8 mouse cellular contexts compared by ENCODE assay signal in genomic region chr7:70358848-70359591, GRCm38 (mm10). TPM values are rescaled to one million over a fixed set of nuclear protein-coding genes. Genes with fewer than 3 reads are reported as not detected.
A peak's percentile ranks its signal among the peaks of the same experiment; 100 is the strongest.
DNase-seq lines count a peak whose midpoint lies in the region; ATAC-seq and TF ChIP-seq lines count a peak whose summit lies in the region.

No protein-coding gene starts in this region.

- no peak for TF ChIP-seq EP300 in heart, postnatal 0 days (IDR thresholded peaks at IDR 0.05; ENCODE audit: low read depth)

- peak overlapping the region; percentile 65 for H3K4me3 ChIP-seq in heart, postnatal 0 days (ENCODE audit: low read depth, low read length)
- peak overlapping the region; percentile 86 for H3K4me3 ChIP-seq in neural tube, embryonic 14.5 days (ENCODE audit: low read depth, low read length)

- peak; percentile 12 to 46 for DNase-seq in cerebellum, adult 18-20 months
- no peak for DNase-seq in cerebellum, adult 11 months
- peak; percentile 53 for DNase-seq in urinary bladder, adult 2 months (ENCODE audit: low spot score)
- DNase-seq in urinary bladder, postnatal 4 days (ENCODE audit: low spot score in 2 of 2): no peak
- DNase-seq in heart, postnatal 0 days (ENCODE audit: low spot score): no peak
- DNase-seq in kidney, postnatal 36 days: peak; percentile 67 to 80
- DNase-seq in thymus, postnatal 4 days: no peak

- ATAC-seq in heart, postnatal 0 days (ENCODE audit: insufficient read depth, low read depth): 0 out of 2 replicates have a peak, but pooled peaks have one; percentile 11
- no peak for ATAC-seq in neural tube, embryonic 14.5 days (ENCODE audit: low read depth)

- H3K4me2 ChIP-seq in heart, postnatal 0 days (ENCODE audit: low read depth, low read length): peak overlapping the region; percentile 70
- peak overlapping the region; percentile 89 for H3K4me2 ChIP-seq in neural tube, embryonic 14.5 days (ENCODE audit: low read depth, low read length)

- H3K9me3 ChIP-seq in heart, postnatal 0 days (replicated peaks; ENCODE audit: control insufficient read depth, low read length): no peaks in the 10 kb centered on the region
- no peaks in the 10 kb centered on the region for H3K9me3 ChIP-seq in neural tube, embryonic 14.5 days (ENCODE audit: control insufficient read depth, low read length)

- under 1% methylated on average over 33 of the region's 33 CpGs for WGBS in heart, postnatal 0 days
- under 1% methylated on average over 33 of the region's 33 CpGs for WGBS in neural tube, embryonic 14.5 days

- TF ChIP-seq CTCF in heart, postnatal 0 days (IDR thresholded peaks at IDR 0.05; ENCODE audit: low read depth): no peak

- no peaks in the 10 kb centered on the region for H3K4me1 ChIP-seq in heart, postnatal 0 days (ENCODE audit: control insufficient read depth, insufficient read depth)
- H3K4me1 ChIP-seq in neural tube, embryonic 14.5 days (ENCODE audit: control insufficient read depth, insufficient read depth, low read length): peaks cover 5% of the 10 kb centered on the region; the same call in 1 of the 2 replicates

- H3K9ac ChIP-seq in heart, postnatal 0 days (replicated peaks; ENCODE audit: low read depth, low read length): peak overlapping the region; percentile 87
- peak overlapping the region; percentile 94 for H3K9ac ChIP-seq in neural tube, embryonic 14.5 days (replicated peaks; ENCODE audit: low read depth, low read length)

- H3K36me3 ChIP-seq in heart, postnatal 0 days (replicated peaks; ENCODE audit: control insufficient read depth, insufficient read depth, low read length): 0 out of 2 replicates have a peak, but pooled peaks cover 9% of the 10 kb centered on the region
- H3K36me3 ChIP-seq in neural tube, embryonic 14.5 days (ENCODE audit: control insufficient read depth, insufficient read depth, low read length): peaks cover 5% of the 10 kb centered on the region; the same call in 1 of the 2 replicates

- H3K27me3 ChIP-seq in heart, postnatal 0 days (ENCODE audit: control insufficient read depth, insufficient read depth, low read length): peaks cover 74% of the 10 kb centered on the region
- no peaks in the 10 kb centered on the region for H3K27me3 ChIP-seq in neural tube, embryonic 14.5 days (ENCODE audit: control insufficient read depth, insufficient read depth, low read length)

- peak overlapping the region; percentile 96 for H3K27ac ChIP-seq in heart, postnatal 0 days (ENCODE audit: low read depth)
- H3K27ac ChIP-seq in neural tube, embryonic 14.5 days (ENCODE audit: low read depth, low read length): peak overlapping the region; percentile 97

RNA-seq across cellular contexts. Expression of gene Nr2f2, which starts 7.5 kb away (rescaled TPM):
- 118 and 128 TPM in 2 replicates for polyA plus RNA-seq in urinary bladder, adult 2 months (2012; rRNA removed)
- 7.5 and 8.3 TPM in 2 replicates for total RNA-seq in heart, postnatal 0 days (2014; rRNA removed; ENCODE audit: low replicate concordance)
- polyA plus RNA-seq in heart, postnatal 0 days (2015; fragmentation: Nextera tagmentation; extraction: Ambion mirVana): 18.2 and 18.9 TPM in 2 replicates
- polyA plus RNA-seq in neural tube, embryonic 14.5 days (2014; fragmentation: Nextera tagmentation; extraction: Ambion mirVana): 72.9 and 89.2 TPM in 2 replicates

Comparison
In these comparisons a context has a peak if more than half of its experiments do, and no peak if none do; other contexts are left out.
1. DNase-seq: peak in cerebellum, adult 18-20 months (2 of 2), urinary bladder, adult 2 months (single experiment) and kidney, postnatal 36 days (2 of 2); none in cerebellum, adult 11 months (single experiment), urinary bladder, postnatal 4 days (0 of 2), heart, postnatal 0 days (single experiment) and thymus, postnatal 4 days (single experiment).